Mouse (Mus musculus) retina, adult 2 months (tissue): ENCODE measurements at regions not wholly inside any gene's neighbourhood (a gene's known extent, or its start where the extent isn't known, plus 50 kb on each side); places are given as distances from the start of the nearest gene placed in this dataset.

ENCODE experiments used
- DNase-seq: peaks from one replicate; pipeline ENCODE4 v3.0.0-alpha.2; 2012; ENCODE audit warnings: low read depth, low spot score

DNA sequence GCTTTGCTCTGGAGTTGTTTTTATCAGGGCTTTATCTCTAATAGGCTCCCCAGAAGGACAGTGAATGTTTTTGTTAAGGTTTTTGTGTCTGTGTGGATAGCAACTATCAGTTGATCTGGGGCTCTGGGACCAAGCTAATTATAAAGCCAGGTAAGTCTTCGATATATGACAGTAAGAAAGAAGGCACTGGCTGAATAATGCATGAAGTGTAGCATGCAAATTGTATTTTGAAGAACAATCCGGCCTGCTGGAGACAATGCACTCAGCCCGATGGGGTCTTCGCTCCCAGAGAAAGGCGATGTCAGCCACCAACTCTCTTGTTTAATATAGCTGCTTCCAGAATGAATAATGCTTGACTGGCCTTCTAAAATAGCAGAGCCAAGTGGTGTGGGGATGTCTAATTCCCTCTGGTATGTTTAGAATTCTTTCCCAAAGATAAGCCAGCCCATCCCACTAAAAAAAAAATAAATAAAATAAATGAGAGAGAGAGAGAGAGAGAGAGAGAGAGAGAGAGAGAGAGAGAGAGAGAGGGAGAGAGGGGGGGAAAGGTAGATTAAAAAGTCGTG lies 68.6 kb downstream of the Dad1 start:
- DNase-seq, result no peak

DNA sequence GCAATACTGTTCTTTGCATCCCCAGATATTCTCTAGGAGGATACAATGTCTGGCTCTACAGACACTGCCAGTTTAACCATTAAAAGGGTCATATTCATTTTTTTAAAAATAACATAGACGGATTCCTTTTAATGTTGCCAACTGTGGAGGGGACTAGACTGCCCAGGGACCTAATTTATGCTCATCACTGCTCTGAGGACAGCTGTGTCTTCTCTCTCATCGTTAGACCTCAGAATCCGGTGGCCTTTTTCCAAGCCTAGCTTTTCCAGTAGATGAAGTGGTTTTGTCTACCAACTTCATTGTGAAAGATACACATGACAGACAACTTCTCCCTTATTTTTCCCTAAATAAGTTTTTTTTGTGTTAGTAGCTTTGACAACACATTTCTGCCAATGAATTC lies 70.0 kb downstream of the Dad1 start:
- no peak for DNase-seq

GRCm38 (mm10) chr14:54182838-54183237 lies 71.1 kb downstream of the Dad1 start:
- DNase-seq, result no peak

DNA sequence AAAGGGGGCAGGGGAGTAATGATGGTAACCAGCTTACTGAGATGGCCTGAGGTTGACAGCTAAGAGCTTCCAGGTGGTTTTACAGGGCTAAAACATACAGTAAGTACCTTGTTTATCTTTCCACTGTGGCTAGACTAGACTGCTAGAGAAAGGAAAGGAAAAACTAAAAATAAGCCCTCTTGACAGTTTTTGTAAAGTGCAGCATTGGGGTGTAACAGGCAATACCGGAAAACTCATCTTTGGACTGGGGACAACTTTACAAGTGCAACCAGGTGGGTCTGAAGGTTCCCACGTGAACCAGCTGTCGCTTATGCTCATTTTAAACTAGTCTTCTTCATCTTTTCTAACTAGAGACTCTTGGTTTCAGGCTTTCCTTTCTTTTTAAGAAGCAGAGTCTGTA lies 72.6 kb downstream of the Dad1 start:
- no peak for DNase-seq

GRCm38 (mm10) chr14:54180754-54181153 lies 73.2 kb downstream of the Dad1 start:
- no peak for DNase-seq

- DNase-seq, result no peak
Measured at GRCm38 (mm10) chr14:54180271-54180670, 73.6 kb downstream of the Dad1 start.

DNA sequence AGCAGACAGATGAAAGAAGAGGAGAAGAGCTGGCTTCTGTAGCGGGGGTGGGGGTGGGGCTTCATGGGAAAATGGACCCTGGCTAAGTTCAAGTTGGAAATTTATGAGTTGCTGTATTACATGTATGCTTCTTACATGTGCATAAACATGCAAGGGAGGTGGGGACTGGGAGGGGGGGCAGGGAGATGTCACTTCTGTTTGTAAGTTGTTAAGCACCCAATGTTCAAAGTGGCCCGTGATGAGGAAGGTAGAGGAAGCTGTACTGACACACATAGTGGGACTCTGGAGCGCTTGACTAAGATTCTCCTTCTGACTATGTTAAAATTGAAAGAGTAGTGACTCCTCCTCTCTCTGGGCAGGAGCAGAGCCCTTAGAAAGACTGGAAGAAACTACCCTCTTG lies 75.0 kb downstream of the Dad1 start:
- no peak for DNase-seq

DNA sequence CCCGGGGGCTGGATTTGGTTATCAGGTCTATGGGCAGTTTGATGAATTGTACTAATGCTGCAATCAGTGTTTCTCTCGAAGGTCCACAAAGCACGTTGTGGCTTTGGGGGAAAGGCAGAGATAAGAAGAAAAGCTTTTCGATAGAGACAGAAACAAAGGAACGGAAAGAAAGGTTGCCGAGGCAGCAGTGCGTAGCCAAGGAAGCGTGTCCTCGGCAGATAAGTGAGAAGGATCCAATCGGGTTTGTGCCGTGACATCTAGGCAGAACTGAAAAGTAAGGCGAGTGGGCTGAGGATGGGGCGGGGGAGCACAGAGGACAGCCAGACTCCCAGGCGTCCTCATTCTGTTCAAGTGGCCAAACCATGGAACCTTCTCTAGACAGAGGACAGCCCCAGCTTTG lies 77.4 kb downstream of the Dad1 start:
- no peak for DNase-seq

DNA sequence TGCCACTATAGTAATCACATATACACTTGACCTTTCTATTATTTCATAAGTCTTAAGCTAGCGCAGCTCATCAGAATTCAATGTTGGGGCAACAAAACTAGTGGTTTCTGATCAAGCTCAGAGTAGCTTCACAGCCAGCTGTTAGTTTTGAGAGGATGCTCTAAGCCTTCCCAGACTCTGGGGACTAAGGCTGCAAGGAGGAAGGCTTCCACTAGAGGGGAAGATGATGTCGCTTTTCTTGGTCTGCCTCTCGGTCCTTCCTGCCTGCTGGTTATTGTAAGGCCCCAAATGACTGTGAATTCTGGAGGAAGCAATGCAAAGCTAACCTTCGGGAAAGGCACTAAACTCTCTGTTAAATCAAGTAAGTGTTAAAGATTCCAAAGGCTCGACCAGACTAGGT lies 78.4 kb downstream of the Dad1 start:
- DNase-seq, result no peak

- DNase-seq, result no peak
Measured at GRCm38 (mm10) chr14:54173316-54173715, 80.6 kb downstream of the Dad1 start.

- DNase-seq, result no peak
Measured at GRCm38 (mm10) chr14:54169254-54169653, 84.7 kb downstream of the Dad1 start.

- DNase-seq, result no peak
Measured at GRCm38 (mm10) chr14:54168414-54168931, 85.4 kb downstream of the Dad1 start.

DNA sequence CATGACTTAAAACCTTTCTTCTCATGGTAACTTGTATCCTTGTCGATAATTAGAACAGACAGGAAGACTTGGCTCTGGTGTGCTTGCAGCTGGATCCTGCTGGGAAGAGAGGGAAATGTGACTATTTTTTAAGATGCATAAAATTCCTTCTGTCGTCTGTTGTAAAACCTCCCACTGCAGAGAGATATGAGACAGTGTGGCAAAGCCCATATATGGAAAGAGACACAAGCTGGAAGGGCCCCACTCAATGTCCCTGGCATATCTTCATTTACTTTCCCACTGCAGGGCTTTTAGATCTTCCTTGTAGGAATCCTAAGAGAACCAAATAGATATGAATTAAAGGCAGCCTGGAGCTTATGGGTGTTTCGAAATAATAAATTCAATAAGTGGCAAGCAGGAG lies 87.8 kb downstream of the Dad1 start:
- DNase-seq, result no peak

GRCm38 (mm10) chr14:54164874-54165273 lies 89.0 kb downstream of the Dad1 start:
- no peak for DNase-seq

DNA sequence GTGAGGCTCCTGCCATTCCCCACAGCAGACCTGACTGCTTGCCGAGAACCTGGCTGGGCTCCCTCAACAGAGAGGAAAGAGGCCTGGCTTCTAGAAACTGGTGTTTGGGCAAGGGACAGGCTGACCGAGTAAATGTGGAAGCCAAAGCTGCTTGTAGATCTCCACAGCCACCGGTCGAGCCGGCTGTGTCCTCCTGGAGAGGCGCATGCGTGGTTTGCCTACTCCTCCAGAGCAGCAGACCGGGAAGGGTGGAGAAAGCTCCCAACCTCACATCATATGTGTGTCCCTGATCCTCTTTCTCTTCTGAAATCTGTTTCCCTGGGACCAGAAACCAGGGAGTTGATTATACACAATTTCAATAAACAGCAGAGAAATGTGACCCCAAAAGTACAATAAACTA lies 92.0 kb downstream of the Dad1 start:
- no peak for DNase-seq

DNA sequence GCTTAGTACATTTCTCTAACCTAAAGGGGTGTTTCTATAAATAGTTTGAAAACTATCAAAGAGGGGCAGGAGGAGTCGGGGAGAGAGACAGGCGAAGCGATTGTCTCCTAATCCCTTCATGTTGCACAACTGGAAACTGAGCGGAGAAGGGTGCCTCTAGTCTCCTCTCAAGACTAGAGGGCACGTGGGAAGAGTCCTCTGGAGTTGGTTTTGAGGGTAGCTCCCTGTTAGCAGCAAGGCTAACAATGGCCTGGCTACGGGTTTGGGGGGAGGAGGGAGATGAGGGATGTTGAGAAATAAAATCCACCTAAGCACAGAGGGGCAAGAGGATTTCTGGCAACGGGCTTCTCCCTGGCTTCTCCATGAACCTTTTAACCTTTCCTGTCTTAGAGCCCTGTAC lies 92.7 kb downstream of the Dad1 start:
- no peak for DNase-seq

DNA sequence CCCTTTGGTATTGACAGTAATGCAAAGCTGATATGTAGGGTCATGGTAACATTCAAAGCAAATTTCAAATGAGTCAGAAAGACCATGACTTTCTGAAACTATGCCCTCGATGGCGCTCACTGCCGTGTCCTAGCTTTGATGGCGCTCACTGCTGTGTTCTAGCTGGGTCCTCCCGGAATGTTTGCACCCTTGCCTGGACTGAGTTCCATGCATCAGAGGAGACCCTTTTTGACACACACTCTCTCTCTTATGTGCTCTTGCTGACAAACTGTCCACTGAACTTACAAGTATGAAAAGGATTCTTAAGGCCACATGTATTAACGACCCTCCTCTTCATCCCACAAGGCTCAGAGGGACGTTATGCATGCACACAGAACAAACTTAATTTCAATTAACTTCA lies 94.1 kb downstream of the Dad1 start:
- DNase-seq, result no peak

DNA sequence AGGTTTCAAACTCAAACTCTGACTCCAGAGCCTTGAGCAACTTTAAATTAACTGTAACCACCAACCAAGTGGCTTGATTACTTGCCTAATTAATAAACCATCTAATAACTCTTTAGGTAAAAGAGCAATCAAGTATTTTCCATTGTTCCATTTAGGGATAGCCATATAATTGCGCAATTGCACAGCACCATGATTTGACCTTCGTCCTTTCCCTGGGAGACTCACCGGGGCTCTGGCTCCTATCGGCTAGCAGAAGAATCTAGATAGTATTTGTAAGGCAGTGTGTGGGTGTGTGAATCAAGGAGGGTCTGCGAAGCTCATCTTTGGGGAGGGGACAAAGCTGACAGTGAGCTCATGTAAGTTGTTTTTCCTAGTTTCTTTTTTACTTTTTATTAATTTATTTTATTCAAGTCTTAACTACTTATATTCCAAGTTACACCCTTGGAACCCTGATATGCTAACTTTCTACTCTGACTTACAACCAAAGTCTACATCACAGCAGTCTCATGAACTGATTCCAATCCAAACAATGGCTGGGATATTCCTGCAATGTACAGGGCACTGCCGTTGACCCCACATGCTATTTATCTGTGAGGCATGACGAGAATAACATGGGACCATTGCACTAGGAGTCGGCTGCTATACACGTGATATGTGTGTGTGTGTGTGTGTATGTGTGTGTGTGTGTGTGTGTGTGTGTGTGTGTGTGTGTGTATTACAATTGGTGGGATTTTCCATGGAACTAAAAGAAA lies 95.5 kb downstream of the Dad1 start:
- no peak for DNase-seq

- DNase-seq, result no peak
Measured at GRCm38 (mm10) chr14:54156536-54156935, 97.4 kb downstream of the Dad1 start.

GRCm38 (mm10) chr14:54152485-54153235 lies 101.2 kb downstream of the Dad1 start:
- DNase-seq, result peak; percentile 30

- DNase-seq, result no peak
Measured at GRCm38 (mm10) chr14:54151921-54152320, 102.0 kb downstream of the Dad1 start.

DNA sequence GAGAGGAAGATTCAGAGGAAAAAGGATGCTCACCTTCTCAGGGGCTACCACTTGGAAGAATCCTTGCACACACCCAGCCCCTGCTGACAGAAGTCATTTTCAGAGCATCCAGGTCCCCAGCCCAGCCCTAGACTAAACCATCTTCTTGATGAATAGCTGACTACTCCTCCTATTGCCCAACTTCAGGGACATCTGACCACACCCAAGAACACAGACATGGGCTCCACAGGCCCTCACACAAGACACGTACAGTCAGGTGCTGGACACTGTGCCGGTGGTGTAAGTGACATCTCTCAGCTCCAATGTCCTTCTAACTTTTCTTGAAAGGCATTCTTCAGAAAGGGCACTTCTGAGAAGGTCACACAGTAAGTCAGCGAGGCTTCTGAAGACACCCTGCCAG lies 102.6 kb downstream of the Dad1 start:
- DNase-seq, result no peak

DNA sequence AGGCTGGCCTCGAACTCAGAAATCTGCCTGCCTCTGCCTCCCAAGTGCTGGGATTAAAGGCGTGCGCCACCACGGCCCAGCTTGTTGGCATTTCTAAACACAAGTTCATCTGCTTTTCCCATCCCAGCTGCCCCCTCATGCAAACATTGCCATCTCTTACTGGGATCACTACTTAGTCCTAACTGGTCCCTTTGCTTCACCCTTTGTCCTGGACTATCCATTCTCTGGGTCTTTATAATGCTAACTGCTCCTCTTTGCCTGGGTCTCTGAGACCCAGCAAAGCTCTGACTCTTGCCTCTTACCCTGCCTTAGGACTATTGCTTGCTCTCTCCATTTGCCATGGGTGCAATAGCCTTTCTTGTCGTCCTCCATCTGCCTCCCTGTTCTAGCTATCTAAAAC lies 103.7 kb downstream of the Dad1 start:
- DNase-seq, result no peak
